Mouse (Mus musculus): Measurements from ENCODE around the gene Cfap97.
A peak's percentile ranks its signal among the peaks of the same experiment; 100 is the strongest.

Gene Cfap97

GRCm38 (mm10) chr8:46232798-46233197 is 81.2 kb downstream of the Cfap97 start:
- no peak for DNase-seq

DNA sequence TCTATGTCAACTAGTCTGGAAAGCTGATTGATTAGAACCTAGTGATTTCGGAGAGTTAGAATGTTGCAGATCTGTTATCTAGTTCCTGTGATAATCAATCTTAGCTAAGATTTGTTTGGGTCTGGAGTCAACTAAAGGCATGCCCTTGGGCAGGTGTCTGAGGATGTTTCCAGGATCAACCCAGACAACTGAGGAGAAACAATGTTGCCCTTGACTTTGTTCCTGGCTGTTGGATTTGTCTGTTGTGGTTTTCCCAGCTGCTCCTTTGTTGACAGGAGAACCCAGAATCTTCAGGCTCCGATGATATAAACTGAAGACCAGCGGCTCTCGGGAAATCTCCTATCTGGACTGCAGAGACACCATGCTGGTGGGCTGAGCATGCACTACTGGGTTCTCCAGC is 83.2 kb downstream of the Cfap97 start:
- DNase-seq: peak; percentile 76

DNA sequence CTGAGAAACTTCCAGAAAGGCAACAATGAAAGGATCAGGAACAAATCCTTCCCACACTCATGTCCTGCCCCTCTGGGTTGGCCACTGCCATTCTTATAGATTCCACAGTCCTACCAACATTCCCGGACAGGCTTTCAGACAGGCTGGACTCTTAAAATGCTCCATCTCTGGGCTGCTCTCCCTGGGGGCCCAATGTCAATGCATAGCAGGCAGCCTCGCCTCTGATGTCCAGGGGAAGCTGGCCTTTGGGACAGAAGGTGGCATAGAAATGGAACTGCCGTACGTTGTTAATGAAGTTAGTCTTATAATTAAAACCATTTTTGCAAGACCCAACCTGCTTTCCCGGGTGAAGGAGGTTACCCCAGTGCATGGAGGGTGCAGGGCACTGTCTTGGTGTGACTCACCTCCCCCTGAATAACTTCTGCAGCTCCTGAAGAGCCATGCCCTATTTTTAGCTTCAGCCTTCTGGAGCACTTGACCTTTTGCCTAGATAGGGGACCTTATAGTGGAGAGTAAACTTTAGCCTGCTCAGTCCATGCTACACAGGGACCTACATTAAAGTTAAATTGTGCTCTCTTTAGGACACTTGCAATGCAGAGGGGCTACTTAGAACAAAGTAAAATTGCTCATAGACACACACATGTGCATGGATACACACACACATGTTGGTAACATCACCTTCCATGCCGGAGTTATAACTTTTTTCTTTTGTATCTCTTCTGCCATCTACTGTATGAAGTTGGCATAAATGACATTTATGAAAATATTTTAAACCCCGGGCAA is 85.1 kb downstream of the Cfap97 start:
- DNase-seq: peak; percentile 91

- DNase-seq: peak; percentile 93
Observed at GRCm38 (mm10) chr8:46241568-46242374, 90.2 kb downstream of the Cfap97 start.

GRCm38 (mm10) chr8:46242946-46243345 is 91.4 kb downstream of the Cfap97 start:
- peak; percentile 69 for DNase-seq
